Mouse (Mus musculus) T-cell, adult 2 months (primary cell): ENCODE data around the gene Sema3d.

Source experiments
- DNase-seq: peaks from one replicate; pipeline ENCODE4 v3.0.0; 2022; ENCODE audit warnings: low spot score

Sema3d gene

GRCm38 (mm10) chr5:12499037-12499436, 115.9 kb downstream of the Sema3d start:
- DNase-seq, result no peak

GRCm38 (mm10) chr5:12499791-12500504, 116.8 kb downstream of the Sema3d start:
- DNase-seq, result no peak

GRCm38 (mm10) chr5:12512471-12512870, 129.3 kb downstream of the Sema3d start:
- no peak for DNase-seq

GRCm38 (mm10) chr5:12515283-12515682, 132.1 kb downstream of the Sema3d start:
- no peak for DNase-seq

- DNase-seq, result no peak
Observed at GRCm38 (mm10) chr5:12525235-12525767, 142.1 kb downstream of the Sema3d start.

GRCm38 (mm10) chr5:12528596-12528995, 145.4 kb downstream of the Sema3d start:
- no peak for DNase-seq

GRCm38 (mm10) chr5:12529771-12530170, 146.6 kb downstream of the Sema3d start:
- DNase-seq, result no peak

- no peak for DNase-seq
Observed at GRCm38 (mm10) chr5:12541268-12541667, 158.1 kb downstream of the Sema3d start.

- no peak for DNase-seq
Observed at GRCm38 (mm10) chr5:12549046-12549669, 166.0 kb downstream of the Sema3d start.

GRCm38 (mm10) chr5:12555401-12555800, 172.2 kb downstream of the Sema3d start:
- no peak for DNase-seq

- DNase-seq, result no peak
Observed at GRCm38 (mm10) chr5:12557889-12558288, 174.7 kb downstream of the Sema3d start.

- no peak for DNase-seq
Observed at GRCm38 (mm10) chr5:12561740-12562139, 178.6 kb downstream of the Sema3d start.

GRCm38 (mm10) chr5:12562204-12562603, 179.0 kb downstream of the Sema3d start:
- DNase-seq, result no peak

- DNase-seq, result no peak
Observed at GRCm38 (mm10) chr5:12563132-12563531, 179.9 kb downstream of the Sema3d start.

- no peak for DNase-seq
Observed at GRCm38 (mm10) chr5:12564602-12565220, 181.5 kb downstream of the Sema3d start.

GRCm38 (mm10) chr5:12566568-12566967, 183.4 kb downstream of the Sema3d start:
- DNase-seq, result no peak

- no peak for DNase-seq
Observed at GRCm38 (mm10) chr5:12574551-12574950, 191.4 kb downstream of the Sema3d start.

GRCm38 (mm10) chr5:12575262-12575661, 192.1 kb downstream of the Sema3d start:
- DNase-seq, result no peak

- DNase-seq, result no peak
Observed at GRCm38 (mm10) chr5:12579752-12580151, 196.6 kb downstream of the Sema3d start.

GRCm38 (mm10) chr5:12582540-12582939, 199.4 kb downstream of the Sema3d start:
- no peak for DNase-seq

GRCm38 (mm10) chr5:12583293-12583834, 200.2 kb downstream of the Sema3d start:
- DNase-seq, result no peak

- no peak for DNase-seq
Observed at GRCm38 (mm10) chr5:12584886-12585285, 201.7 kb downstream of the Sema3d start.
